Mouse (Mus musculus) megakaryocyte, adult 5-6 weeks (primary cell): ENCODE data around the gene Tmed8. TPM values are rescaled to one million over a fixed set of nuclear protein-coding genes. Genes with fewer than 3 reads are reported as not detected.
"Not testable (repeated sequence)": the region's sequence is repeated elsewhere in the genome, so short reads cannot be mapped to it uniquely, and the experiment has no call there.

Source experiments
- ATAC-seq: 2 replicates; pipeline ENCODE4 v1.8.0; 2016; ENCODE audit warnings: mild to moderate bottlenecking, inconsistent platforms; ENCODE audit not compliant: poor library complexity, severe bottlenecking
- total RNA-seq, 2 experiments: library from RNA; stranded (forward) in 1 of 2; stranded (reverse) in 1 of 2; fragments of 153-499, 151-499 nt in 1 of 2; fragments of 221-1000, 200-1000 nt in 1 of 2; gene quantifications; 2 replicates each; pipeline versions ENCODE4 v1.2.3 to v1.2.4; 2015 to 2017

Tmed8 gene
- total RNA-seq (2015) = 7.1 and 7.9 TPM in 2 replicates
- 8.7 and 10.8 TPM in 2 replicates for total RNA-seq (2017)

DNA sequence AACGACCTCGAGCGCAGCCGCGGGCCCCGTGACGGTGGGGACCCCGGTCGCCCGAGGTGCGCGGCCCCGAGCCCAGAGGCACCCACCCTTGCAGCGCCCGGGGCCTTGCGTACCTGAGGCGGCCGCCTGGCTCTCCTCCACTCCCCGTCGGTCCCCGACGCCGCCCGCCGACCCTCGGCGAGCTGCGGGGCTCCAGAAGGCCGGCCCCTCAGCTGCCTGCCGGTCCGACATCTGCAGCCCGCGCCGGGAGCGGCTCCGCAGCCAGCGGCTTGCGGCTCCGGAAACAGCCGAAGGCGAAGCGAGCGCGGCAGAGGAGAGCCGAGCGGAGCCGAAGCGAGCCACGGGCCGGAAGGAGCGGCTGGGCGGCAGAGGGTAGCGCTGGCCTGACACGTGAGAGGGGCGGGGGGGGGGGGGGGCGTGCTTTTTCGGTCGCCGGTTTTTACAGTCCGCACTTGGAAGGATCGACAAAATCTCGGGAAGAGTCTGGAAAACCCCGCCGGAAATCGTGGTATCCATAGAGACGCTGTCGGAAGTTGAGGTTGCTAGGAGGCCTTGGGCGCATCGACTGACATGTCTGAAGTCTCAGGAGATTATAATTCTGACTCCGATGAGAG lies at the start of gene Tmed8:
Gene Tmed8, minus strand, starts transcription at position 482 of the 614 bp plus-strand sequence.
- ATAC-seq = peak; percentile 89

DNA sequence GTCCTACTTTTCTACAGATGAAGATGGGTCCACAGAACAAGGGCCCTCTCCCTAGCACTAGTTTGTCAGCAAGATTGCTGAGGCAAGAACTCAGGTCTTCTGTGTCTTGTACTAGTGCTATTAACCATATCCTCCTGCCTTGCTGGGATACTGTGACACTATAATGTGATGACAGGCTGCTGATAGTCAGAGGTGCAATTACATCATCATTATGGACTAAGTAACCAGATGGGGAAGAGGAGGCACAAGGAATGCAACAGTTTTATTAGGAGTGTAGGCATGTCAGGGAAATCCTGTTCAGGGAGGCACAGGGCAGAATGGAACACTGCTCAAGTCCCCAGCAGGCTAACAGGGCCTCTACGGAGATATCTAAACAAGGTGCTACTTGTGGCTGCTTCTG lies 38.4 kb upstream of the Tmed8 start, which contains the start of gene Noxred1:
Gene Noxred1, minus strand, starts transcription at position 101 of the 400 bp plus-strand sequence.
- no peak for ATAC-seq

DNA sequence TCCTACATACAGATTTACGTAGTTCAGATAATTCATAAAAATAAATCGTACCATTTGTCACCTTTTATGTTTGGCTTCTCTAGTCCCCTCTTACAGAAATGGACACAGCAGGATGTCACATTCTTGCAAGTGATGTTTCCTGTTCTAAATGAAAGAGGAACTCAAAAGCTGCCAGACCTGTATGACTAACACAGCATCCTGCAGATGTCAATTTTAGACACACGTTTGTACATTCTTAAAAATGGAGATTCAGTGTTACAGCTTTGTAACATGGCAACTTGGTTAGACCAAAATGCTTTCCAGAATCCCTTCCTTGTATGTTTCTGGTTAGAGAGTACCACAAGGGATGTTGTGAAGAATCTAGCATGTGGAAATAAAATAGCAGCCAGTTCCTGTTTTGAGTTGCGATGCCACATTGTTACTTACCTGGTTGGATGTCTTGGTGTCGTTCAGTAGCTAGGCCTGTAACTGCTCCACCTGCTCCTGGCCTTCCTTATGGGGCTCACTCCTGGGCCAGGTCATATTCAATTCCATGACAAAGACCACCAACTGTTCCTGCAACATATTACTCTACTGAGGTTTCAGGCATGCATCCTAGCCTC lies 36.7 kb upstream of the Tmed8 start:
- peak; percentile 91 for ATAC-seq

DNA sequence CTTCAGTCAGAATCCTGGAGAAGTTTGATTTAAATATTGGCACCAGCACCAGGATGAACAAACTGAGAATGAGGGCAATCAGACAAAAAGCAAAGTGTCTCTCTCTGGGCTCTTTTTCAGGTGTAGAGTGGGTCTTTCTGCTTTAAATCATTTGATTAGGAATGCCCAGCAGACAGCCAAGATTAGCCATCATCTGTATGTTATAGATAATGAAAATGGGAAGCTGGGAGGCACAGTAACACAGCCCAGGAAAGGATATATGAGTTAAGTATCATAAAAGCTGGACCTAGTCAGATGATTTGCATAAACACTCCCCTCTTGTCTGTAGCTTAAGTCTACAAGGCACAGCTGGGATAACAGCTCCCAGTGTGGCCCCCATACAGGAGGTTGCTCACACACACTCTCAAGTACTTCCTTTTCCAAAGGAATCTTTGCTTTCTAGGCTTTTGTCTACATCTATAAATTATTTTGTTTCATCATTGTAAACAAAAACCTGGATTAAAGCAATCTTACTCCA lies 30.2 kb upstream of the Tmed8 start:
- no peak for ATAC-seq

DNA sequence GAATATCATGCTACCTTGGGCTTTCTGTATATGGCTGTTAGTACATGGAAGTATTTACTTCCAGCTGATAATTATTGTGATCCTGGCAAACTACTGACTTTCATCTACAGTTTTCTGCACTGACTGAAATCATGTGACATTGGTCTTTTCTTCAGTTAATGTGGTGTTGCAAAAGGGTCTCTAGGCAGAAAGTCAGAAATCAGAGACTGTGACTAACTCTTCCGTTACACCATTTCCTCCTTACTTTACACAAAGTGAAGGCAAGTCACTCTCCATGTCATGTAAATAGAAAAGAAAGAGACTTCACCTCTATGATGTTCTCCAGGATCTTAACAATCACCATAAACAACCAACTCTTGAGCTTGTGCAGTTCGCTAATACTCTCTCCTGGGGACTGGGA lies 29.4 kb upstream of the Tmed8 start:
- ATAC-seq = 0 out of 2 replicates have a peak, but pooled peaks have one; percentile 33

DNA sequence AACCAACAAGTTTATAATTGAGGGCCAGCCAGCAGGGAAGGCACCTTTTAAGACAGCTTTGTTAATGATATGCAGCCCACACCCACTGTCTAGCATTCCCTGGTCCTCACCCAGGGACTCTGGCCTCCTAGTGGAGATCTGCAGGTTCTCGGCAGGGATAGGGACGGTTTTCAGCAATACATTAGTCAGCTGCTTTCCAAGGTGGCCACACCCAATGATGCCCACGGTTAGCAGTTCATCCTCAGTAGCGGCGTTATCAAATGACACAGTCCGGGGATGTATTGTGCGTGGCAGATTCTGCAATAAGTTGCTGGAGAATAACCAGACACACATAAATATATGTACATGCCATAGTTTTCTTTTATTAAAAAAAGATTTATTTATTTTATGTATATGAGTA lies 26.5 kb upstream of the Tmed8 start:
- no peak for ATAC-seq

DNA sequence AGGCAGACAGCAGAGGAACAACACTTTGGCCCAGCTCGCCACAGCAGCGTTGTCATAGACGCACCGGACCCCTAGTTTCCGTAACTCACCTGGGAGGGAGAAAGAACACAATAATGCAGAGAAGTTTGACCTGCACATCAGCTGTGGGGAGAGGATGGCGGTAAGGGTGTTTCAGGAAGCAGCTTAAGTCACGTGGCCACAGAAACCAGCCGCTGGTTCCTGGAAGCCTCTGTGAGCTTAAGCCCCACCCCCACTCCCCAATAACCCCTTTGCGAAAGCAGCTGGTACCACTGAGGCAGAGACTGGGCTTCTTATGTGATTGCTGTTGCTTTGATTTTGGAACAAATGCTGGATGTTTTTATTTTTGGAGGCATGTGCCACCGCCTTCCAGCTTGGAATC lies 24.7 kb upstream of the Tmed8 start:
- ATAC-seq = peak; percentile 60

DNA sequence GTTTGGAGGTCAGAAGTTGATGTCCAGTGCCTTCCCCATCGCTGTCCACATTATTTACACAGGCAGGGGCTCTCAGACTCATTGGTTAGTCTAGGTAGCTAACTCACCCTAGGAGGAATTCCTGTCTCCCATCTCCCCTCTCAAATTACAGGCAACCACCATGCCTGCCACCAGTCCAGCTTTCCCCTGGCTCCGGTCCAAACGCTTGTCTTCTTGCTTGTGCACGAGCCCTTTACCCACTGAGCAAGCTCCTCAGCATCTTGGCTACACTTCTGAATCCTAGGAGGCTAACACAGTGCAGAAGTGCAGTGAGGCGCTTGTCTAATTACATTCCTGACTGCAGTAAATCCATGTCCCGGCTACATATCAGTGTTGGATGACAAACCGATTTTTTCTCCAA lies 19.1 kb upstream of the Tmed8 start:
- no peak for ATAC-seq

DNA sequence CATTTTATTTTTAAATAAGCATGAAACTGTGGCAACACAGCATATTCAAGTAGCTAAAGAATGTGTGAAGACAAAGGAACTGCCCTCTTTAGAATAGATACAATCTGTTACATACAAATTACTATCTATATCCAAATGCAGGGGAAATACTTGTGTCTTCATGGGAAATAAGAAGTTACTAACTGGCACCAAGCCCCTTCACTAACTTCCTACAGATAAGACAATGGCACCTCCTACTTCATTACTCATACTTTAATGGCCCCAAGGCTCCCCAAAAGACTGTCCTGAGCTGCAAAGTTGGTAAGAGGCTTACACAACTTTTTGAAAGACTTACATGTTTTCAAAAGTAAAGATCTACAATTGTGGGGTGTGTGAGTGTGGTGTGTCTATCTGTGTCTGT lies 17.3 kb upstream of the Tmed8 start:
- ATAC-seq = no peak

DNA sequence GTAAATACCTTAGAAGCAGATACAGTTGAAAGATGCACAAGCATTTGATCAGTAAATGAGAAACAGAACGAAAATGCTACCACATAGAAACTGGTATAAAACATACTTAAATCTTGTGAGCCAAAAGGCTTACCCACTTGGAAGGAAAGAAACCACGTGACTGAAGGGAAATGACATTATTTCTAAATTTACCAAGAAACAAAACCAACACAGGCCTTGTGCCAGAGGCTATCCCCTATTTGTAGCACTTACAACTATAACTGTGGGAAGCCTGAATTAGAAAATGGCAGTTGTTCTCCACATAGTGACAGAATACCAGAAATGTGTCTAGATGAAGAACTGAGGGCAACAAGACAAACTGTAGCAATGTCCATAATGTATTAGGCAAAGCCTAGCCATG lies 15.8 kb upstream of the Tmed8 start:
- ATAC-seq = no peak

DNA sequence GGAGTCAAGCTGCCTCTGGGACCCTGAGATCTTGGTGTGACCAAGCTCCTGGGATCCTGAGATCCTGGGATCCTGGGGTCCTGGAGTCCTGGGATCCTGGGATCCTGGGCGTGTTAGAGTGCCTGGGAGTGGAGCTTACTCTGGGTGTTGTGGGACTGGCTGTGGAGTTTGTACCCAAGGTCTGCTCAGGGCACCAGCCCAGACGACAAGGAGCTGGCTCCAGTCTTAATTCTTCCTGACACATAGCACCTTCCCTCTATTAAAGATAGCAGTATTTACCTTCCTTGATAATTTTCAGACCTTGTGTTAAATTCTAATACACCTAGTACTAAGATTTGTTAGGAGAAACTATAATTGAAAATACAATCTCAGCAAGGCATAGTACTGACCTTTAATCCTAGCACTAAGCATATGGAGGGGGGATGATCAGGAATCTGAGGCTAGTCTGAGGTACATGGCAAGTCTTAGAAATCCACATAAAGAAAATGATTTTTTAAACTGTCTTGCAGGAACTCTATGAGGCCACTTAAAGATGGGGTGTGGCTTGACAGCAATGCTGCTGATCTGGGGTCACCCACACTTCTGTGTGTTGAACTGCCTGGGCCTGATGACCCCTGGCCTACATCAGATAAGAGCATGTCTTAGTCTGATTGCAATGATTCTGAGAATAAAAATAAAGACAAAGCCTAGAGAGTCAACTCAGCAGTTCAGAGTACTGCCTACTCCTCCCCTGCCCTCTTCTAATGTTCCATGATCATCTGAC lies 12.8 kb upstream of the Tmed8 start:
- no peak for ATAC-seq

DNA sequence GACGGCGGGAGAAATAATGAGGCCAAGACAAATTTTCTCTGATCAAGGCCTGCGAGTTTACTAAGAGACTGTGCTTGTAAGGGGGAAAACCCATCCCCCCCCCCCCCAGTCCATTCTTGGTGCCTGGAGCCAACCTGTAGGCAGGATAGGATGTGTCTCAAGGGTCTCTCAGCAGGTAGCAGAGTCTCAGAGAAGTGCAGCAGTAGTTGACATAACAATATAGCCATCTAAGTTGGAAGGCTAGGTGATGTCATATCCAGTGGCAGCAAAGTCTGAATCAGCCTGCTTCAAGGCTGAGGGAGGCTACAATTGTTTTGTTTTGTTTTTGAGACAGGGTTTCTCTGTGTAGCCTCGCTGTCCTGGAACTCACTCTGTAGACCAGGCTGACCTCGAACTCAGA lies 5.5 kb upstream of the Tmed8 start:
- ATAC-seq = not testable (repeated sequence)

DNA sequence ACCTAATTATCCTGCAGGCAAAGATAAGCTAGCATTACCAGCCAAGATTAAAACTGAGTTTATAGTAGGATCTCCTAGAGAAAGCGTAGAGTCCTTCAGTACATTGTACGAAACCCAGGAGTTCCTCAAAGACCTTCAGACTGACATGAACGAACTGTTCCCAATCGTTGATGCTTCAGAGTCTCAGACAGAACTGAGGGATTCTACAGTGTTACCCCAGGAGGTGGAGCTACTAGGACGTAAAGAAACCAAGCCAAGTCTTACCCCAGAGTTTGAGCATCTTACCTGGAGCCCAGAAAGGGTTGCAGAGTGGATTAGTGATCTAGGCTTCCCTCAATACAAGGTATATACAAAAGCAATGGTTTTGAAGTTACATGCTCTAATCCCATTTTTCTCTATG lies 1.4 kb upstream of the Tmed8 start:
- no peak for ATAC-seq

DNA sequence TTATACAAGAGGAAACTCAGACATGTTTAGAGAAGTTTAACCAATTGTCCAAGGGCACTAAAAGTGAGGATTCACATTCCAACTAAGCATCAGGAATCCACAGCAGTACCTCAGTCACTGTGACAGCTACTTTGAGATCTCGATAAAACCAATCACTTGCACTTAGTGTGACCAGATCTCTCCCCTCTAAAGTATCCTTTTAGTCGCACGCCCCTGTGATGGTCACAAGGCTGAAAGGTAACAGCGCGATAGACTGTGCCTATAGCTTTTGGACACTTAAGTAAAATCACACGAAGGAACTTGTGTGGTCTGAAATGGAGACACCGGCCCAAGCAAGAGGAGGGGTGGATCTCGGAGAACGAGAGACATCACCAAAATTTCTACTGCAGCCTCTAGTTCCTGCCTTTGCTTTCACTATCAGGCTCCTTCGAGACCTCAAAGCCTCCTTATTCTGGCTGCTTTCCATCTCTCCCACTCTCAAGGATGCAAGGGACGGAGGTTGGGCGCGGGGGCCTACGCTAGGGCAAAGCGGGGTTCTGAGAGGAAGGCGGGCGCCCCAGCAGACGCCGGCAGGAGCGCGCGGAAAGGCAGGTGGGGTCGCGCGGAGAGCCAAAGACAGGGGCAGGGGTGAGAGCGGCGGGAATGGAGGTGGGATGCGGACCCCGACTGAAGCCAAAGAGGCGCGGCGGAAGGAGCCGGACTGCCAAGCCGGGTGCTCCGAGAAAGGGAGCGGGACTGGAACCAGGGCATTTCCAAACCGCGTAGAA lies 865 bp downstream of the Tmed8 start, which contains the start of gene Samd15:
Gene Samd15, plus strand, starts transcription at position 518 of the 767 bp plus-strand sequence.
- peak; percentile 50 for ATAC-seq

DNA sequence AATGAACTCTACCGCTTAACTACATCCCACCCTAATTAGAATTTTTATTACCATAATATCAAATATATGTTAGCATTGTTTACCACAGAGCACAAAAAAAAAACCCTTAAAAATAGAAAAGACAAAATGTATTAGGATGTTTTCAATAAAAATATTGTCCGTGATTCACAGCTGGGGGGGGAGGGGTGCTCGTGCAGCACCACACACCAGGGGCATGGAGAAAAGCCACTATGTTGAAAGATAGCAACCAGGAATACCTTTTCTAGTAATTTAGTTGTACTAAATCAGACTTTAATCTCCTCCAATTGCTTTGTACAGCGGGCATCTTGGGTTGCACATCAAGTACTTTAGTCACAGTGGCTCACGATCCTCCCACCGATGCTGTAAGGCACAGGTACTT lies 1.5 kb downstream of the Tmed8 start:
- ATAC-seq = no peak

DNA sequence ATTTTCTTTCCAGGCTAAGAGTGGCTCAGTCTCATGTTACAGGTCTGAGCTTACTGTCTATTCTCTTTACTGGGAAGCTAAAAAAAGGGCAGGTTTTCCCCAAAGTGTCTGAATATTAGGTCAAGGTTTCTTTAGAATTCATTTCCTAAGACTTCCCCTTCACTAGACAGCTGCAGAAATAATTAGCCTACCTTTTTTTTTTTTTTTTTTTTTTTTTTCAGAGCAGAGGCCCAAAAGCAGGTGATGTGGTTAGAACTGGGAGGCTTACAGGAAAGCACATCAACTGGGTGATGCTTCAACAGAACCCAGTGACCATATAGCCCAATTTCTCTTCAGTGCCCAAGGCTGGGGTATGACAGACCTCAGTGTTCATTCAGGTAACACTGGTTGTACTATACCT lies 3.9 kb downstream of the Tmed8 start:
- no peak for ATAC-seq

DNA sequence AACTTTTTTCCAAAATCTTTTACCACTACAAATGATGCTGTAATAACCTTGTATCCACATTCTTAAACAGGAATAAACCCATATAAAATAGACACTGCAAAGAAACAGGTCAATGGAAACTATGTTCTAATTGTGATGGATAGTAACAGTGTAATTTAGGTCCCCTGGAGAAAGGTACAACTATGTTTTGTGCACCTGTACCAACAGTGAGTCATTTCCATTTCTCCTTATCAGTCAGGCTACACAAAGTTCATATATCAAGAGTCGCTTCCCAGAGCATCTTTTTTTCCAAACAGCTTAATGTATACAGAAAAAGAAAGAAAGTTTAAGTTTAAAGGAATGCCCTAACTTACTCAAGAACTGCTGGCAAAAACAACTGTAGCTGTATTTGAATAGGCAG lies 5.2 kb downstream of the Tmed8 start:
- no peak for ATAC-seq

DNA sequence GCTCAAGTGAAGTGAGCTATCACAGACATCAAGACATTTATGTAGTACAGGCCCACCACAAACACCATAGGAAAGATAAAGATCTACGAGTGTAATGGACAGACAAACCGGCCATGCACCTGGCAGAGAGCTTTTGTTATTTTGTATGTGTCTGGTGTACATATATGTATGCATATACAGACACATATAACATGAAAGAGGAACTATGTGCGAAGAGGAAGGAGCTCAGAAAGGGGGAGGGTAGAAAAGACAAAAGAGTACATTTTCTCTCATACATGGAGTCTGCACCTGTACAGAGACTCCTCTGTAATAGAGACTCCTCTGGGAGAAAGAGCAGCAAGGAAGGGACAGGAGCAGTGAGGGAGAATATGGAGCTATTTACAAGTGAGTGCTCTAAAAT lies 7.2 kb downstream of the Tmed8 start:
- peak; percentile 86 for ATAC-seq

DNA sequence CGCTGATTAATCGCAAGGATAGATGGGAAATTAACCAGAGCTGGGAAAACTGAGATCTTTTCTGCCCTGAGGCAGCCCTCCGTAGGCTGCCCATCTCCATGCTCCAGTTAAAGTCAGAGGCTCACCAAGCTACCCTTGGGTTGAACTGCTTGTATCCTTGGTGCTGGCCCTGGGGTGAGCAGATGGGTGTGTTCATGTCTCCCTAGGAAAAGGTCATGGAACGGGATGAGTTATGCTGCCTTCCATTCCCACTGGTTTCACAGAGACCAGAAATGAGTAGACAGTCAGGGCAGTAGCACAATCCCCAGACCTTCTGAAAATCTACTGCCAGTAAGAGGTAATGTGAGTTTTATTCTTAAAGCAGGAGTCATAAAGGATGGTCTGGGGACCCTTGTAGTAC lies 22.6 kb downstream of the Tmed8 start:
- no peak for ATAC-seq

DNA sequence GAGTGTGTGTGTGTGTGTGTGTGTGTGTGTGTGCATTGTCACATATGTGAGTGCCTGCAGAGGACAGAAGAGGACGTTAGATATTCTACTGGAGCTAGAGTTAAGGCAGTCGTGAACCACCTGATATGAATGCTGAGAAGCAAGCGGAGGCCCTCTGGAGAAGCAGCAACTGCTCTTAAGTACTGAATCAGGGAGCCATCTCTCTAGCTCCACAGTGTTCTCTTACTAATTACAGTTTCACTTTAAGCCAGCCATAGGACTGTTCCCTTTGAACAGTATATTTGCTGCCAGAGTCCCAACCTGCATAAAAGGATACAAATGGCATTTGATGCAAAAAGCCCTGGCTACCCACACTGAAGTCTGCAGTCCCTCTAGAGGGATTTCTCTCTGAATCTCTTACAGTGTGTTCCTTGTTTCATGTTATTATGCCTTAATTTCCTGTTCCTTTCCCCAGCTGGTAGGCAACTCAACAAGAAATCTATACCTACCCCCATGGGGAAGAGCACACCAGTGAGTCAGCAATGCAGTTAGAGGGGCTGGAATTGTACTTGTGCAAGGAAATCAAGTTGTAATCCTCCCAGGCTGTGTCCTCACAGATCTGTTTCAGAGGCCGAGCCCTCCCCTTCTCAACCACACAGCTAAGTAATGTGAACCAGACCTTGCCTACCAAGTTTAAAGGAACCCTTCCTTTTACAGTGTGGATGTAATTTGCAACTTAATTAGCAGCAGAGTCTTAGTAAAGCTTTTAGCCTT lies 24.9 kb downstream of the Tmed8 start:
- no peak for ATAC-seq
